Mouse (Mus musculus) embryo, embryonic 10 days (tissue): ENCODE results near the gene Clint1.
"Not testable (repeated sequence)": the region's sequence is repeated elsewhere in the genome, so short reads cannot be mapped to it uniquely, and the experiment has no call there.

Experiments
- DNase-seq: peaks from one replicate; pipeline ENCODE4 v3.0.0-alpha.2; 2015; ENCODE audit warnings: low spot score

Gene Clint1

DNA sequence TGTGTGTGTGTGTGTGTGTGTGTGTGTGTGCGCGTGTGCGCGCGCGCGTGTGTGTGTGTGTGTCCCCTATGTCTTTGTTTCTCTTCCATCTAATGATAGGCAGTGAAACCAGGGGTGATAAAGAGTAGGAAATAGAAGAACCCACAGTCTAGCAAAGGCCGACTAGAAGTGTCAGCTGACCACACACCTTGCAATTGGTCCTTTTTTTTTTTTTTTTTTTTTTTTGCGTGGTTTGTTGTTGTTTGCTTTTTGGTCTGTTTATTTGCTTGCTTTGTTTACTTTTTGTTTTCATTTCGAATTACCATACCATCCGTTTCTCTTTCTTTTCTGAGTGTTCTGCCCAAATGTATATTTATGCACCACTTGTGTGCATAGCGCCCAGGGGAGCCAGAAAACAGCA is 3.6 kb upstream of the Clint1 start:
- DNase-seq = no peak

GRCm38 (mm10) chr11:45849203-45849602 is 2.6 kb upstream of the Clint1 start:
- DNase-seq = no peak

DNA sequence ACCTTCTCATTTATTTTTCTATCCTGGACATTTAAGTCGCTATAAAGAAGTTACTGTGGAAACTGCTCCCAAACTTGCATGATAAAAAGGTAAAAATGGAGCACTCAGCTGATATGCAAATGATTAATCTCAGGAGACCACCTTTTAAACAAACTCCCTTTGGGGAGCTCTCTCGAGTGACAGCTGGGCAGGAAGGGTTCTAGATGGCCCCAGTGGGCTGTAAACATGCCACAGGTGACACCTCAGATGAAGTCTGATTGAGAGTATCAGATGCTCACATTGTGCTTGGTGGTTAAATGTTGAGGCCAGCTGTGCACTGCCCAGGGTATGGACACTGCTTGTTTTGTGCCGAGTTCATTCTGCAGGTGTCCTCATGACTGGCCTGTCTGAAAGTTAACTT is 2.0 kb upstream of the Clint1 start:
- DNase-seq = no peak

DNA sequence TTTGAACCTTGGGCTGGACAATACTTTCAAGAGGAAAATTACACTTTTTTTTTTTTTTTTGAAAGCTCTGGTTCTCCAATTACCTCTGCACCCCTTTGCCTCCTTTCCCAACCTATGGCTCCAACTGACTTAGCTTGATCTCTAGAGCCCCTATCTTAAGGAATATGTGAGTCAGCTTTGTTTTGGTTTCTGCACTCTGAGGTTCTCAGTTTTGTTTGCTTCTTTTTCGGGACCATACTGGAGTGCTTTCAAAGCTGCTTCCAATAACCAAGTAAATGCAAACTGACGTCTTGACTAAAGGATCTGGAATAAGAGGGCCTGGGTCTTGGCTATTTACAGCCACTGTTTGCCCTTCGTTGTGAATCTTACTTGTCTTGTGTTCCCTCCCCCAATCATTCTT is 1.5 kb upstream of the Clint1 start:
- DNase-seq = no peak

DNA sequence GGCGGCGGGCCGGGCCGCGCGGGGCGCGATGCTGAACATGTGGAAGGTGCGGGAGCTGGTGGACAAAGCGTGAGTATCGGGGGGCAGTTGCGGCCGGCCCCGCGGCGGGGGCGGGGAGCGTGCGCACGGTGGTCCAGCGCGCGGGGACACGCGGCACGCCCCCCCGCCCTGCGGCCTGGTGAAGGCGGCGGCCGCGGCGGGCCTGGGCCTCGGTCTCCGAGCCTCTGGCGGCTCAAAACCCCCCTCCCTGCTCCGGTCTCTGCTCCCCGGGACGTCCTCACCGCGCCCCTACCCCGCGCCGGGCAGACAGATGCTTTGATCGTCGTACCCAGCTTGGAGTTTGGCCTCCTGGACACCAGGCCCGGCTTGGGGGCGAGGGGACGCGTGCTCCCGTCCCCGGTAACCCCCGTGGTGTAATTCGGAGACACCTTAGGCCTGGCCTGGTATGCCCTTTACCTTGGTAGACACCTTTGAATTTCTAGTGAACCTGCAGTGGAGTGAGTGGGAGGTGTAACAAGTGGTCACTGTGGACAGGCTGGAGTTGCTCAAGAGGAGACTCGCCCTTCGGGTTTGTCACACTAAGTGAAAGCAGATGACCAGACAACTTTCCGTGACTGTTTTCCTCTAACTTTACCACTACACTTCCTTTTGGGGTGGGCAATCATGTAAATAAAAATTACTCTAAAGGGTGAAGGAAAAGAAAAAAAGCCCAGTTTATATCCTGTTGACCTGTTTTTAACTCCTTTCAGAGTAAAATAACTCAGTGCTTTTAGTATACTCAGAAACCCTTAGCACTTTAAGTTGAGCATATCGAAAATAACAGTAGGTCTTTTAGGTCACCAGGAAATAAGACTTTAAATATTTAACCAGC is 508 bp downstream of the Clint1 start:
- peak; percentile 36 for DNase-seq

DNA sequence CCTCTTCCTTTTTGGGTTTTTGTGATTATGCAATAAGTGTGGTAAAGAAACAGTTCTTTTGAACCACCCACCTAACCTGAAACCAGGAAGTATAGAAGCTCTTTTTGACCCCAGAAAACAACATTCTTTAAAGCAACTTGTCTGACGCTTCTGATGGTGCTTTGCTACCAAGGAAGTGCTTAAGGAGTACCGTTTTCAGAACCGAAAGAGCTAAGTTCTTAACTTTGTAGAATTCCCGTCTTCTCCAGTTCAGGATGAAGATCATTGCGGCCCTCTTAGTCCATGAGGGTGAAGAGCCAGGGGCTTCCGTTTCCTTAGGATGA is 1.1 kb downstream of the Clint1 start:
- DNase-seq = no peak

DNA sequence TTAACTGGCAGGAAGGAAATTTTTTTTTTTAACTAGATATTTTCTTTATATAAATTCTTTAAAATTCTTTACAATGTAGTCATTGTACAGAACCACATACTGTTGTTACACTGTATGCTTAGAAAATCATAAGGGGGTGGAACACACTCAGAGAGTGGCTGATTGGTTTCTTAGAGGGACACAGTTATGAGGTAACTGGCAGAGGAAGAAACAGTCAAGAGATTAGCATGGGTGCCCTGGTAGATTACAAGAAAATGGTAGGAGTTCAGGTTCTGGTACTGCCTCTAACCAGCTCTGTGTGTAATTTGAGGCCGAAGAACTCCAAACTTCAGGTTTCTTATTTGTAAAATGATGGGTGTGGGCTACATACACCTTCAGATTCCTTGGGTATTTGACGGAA is 2.1 kb downstream of the Clint1 start:
- DNase-seq = no peak

DNA sequence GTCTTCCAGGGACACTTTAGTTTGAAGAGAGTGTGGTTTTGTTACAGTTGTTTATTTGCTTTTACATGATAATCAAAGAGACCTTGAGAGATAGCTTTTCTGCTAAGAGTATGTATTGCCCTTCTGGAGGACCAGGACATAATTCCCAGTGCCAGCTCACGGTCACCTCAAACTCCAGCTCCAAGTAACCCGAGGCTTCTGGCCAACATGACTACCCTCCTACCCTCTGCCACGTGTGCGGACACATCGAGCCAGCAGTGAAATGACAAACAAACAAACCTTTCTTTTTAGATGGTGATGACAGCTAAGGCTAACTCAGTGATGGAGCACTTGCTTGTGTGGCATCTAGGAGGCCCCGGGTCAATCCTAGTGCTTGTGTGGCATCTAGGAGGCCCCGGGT is 2.5 kb downstream of the Clint1 start:
- no peak for DNase-seq

- DNase-seq = no peak
These were observed 3.7 kb downstream of the Clint1 start for GRCm38 (mm10) chr11:45855407-45856148.

GRCm38 (mm10) chr11:45856149-45856516 is 4.3 kb downstream of the Clint1 start:
- DNase-seq = no peak

DNA sequence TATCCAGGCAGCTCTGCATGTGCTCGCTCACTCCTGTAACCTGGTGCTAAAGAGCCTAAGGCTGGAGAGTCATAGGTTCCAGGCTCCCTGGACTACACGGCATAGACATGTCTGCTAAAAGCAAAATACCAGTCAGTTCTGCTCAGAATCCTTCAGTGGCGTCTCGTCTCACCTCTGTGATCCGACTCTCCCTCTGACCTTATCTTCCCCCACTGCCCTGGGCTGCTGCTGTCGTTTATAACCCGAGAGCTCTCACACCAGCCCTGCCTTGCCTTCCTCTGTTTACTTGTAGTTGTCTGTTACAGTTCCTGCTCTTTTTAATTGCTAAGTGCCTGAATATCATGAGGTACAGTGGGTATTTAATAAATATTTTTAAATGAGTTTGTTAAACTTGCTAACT is 9.5 kb downstream of the Clint1 start:
- DNase-seq = no peak

DNA sequence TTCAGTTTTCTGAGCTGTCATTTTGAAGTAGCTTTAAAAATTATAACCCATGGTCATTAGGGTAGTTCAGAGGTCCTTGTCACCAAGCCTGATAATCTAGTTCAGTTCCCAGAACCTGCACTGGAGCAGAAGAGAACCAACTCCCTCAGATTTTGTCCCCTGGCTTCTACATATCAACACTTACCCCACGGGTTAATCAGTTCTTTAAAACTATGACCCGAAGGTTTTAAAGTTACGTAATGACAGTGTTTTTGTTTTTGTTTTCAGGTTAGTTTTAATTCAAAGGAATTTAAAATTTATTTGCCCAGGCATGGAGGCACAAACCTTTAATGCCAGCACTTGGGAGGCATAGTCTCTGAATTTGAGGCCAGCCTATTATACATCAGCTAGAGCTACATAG is 12.6 kb downstream of the Clint1 start:
- DNase-seq = no peak

- no peak for DNase-seq
These were observed 14.0 kb downstream of the Clint1 start for GRCm38 (mm10) chr11:45865861-45866260.

GRCm38 (mm10) chr11:45866534-45866933 is 14.7 kb downstream of the Clint1 start:
- DNase-seq = no peak

- DNase-seq = no peak
These were observed 21.8 kb downstream of the Clint1 start for GRCm38 (mm10) chr11:45873666-45874065.

DNA sequence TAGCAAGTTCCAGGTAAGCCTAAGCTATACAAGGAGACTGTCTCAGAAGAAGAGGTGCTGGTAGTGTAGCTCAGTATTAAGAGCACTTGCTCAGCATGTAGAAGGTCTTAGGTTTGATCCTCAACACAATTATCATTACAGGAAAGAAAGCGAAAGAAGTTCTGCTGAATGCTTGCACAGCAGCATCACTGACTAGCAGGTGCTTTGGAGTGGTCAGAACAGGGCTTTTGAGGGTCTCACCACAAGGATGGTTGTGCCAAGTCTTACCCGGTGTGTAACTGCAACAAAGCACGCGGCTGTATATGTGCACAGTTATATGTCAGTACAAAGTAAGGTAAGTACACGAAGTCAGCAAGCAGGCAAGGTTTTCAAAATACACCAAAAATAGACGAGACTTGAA is 22.4 kb downstream of the Clint1 start:
- DNase-seq = no peak

DNA sequence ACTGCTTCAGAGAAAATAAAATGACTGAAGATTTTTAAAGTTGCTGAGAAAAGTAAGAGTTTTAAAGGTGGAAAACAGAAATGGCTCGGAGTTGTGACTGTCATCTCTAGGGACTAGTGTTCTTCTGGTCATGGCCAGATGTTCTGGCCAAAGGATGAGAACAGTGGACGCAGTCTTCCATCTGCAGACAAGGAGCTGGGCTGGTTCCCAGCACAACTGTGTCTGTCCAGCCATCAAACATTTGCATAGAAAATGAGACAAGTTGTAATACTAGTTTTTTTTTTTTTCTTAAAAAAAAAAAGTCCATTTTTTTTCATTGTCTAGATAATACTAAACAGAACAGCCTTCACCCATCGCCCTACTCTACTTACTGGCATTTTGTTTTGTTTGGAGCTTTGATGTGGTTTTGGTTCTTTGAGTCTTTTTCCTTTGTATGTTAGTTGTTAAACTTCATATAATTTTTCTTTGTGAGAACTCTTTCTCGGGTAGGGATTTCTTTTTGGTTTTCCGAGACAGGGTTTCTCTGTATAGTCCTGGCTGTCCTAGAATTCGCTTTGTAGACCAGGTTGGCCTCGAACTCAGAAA is 23.6 kb downstream of the Clint1 start:
- no peak for DNase-seq

DNA sequence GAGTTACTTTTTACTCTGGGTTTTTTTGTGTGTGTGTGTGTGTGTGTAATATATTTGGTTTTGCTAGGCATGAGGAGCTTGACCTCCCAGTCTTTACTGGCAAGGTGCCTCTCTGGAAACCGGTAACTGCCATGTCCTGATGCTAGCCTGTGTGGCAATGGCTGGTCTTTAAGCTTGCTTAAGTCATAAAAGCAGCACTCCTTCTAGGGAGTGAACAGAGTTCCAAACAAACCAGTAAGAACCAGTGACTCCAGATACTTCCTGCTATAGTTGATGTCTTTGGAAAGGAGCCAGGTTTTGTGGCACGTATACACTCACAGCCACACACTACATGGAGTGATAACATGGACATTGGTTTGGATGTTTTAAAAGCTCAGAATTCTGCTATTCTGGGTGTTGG is 24.2 kb downstream of the Clint1 start:
- DNase-seq = no peak

DNA sequence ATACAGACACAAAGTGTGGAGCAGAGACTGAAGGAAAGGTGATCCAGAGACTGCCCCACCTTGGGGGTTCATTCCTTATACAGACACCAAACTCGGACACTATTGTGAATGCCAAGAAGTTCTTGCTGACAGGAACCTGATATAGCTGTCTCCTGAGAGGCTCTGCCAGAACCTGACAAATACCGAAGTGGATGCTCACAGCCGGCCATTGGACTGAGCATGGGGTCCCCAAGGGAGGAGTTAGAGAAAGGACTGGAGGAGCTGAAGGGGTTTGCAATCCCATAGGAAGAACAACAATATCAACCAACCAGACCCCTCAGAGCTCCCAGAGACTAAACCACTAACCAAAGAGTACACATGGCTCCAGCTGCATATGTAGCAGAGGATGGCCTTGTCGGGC is 27.5 kb downstream of the Clint1 start:
- DNase-seq = not testable (repeated sequence)

- DNase-seq = peak; percentile 21
These were observed 29.3 kb downstream of the Clint1 start for GRCm38 (mm10) chr11:45881026-45881682.

DNA sequence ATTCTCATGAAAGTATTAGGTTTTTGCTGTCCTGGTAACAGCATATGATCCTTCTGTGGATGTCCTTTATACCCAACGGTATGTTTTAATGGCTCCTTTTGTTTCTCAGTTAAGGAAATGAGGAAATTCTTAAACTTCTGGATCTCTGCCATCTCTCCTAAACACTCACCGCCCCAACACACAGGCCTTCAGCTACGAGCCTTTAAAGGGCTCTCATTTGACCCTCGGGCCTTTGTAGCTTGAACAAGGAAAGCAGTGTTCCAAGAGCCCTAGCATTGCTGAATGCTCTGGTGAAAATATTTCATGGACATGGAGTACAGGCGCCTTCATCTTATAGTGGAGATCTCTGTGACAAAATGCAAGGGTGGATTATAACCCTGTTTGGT is 29.8 kb downstream of the Clint1 start:
- no peak for DNase-seq

DNA sequence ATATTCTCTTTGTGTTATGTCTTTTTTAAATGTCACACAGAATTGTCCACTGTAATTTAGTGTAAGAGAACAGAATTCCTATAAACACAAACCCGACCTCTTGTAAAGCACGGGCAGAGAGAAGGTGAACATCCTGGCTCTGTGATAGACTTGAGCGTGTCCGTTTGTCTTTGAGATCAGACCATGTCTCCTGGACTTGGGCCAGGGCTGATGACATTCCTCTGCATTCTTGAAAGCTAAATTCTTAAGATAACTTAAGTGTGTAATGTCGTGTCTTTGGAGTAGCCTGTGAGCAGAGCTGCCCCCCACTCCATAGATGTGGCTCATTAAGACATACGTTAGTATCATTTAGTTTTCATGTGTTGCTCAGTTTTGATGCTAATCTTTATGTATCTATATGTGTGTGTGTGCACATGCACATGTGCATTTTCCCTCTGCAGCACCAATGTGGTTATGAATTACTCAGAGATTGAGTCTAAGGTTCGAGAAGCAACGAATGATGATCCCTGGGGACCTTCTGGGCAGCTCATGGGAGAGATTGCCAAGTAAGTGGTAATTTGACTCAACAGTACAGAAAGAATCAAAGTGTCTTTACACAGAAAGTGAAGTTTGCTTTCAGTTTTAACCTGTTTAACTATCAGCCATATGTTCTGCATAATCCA is 31.6 kb downstream of the Clint1 start:
- DNase-seq = no peak
